Mouse (Mus musculus): Measurements from ENCODE around the gene Serpini1. TPM values are rescaled to one million over a fixed set of nuclear protein-coding genes. Genes with fewer than 3 reads are reported as not detected.
A peak's percentile ranks its signal among the peaks of the same experiment; 100 is the strongest.

Gene Serpini1
- total and polyA plus RNA-seq, 2 experiments from 2014 or later, result 112 to 117 TPM

DNA sequence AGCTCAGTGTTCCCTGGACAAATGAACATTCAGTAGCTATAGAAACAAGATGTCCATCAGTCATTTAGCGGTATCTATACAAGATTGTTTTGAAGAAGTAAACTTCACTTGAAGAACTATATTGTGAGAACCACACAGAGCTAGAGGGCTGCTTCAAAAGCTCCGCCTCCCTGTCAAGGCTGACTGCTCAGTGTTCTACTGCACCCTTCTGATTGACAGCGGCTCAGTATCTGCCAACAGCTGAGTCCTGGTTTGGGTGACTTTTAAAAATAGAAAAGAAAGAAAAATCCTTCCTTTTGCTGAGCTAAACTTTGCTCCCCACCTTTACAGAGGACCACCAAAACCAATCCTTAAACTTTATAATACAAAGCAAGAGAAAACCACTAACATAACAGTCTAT is 14.5 kb upstream of the Serpini1 start:
- Histone ChIP-seq H3K4me3 (ENCODE audit: low read depth, low read length) (no peak overlapping the region), H3K4me2 (ENCODE audit: low read depth) (no peak overlapping the region), H3K27me3 (ENCODE audit: insufficient read depth, low read length) (no peaks in the 10 kb centered on the region), H3K9me3 (ENCODE audit: low read length) (no peaks in the 10 kb centered on the region), H3K27ac (ENCODE audit: low read depth, low read length) (no peak overlapping the region), H3K9ac (no peak overlapping the region), H3K36me3 (ENCODE audit: insufficient read depth) (peaks cover 10% of the 10 kb centered on the region), H3K4me1 (ENCODE audit: insufficient read depth) (no peaks in the 10 kb centered on the region)
- ATAC-seq, result no peak
- DNase-seq, result no peak
- WGBS, result 72% methylated on average over 3 of the region's 3 CpGs
- no peak for TF ChIP-seq CTCF (IDR thresholded peaks at IDR 0.05; ENCODE audit: low read depth)

DNA sequence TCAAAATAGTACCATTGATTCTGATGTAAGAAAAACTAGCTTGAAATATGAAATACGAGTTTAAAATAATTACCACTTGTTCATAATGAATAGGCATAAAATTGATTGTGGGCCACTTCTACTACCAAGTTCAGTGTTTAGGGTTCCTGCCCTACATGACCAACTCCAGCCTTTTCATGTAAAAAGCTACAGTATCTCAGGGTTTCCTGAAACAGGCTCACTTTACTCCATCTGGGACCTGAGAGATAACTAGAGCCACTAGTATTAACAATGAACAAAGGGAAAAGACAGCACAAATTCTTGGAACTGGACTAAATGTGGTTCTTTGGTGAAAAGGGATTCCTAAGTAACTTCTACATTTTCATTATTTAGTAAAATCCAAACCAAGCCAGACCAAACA is 13.1 kb upstream of the Serpini1 start:
- no peak for ATAC-seq
- Histone ChIP-seq H3K9me3 (ENCODE audit: low read length) (no peaks in the 10 kb centered on the region), H3K36me3 (ENCODE audit: insufficient read depth) (peaks cover 5% of the 10 kb centered on the region), H3K4me3 (ENCODE audit: low read depth, low read length) (no peak overlapping the region), H3K9ac (no peak overlapping the region), H3K4me2 (ENCODE audit: low read depth) (no peak overlapping the region), H3K27me3 (ENCODE audit: insufficient read depth, low read length) (no peaks in the 10 kb centered on the region), H3K27ac (ENCODE audit: low read depth, low read length) (no peak overlapping the region), H3K4me1 (ENCODE audit: insufficient read depth) (no peaks in the 10 kb centered on the region)
- no peak for TF ChIP-seq CTCF (IDR thresholded peaks at IDR 0.05; ENCODE audit: low read depth)
- 89% methylated on average over 1 of the region's 1 CpGs for WGBS
- no peak for DNase-seq

DNA sequence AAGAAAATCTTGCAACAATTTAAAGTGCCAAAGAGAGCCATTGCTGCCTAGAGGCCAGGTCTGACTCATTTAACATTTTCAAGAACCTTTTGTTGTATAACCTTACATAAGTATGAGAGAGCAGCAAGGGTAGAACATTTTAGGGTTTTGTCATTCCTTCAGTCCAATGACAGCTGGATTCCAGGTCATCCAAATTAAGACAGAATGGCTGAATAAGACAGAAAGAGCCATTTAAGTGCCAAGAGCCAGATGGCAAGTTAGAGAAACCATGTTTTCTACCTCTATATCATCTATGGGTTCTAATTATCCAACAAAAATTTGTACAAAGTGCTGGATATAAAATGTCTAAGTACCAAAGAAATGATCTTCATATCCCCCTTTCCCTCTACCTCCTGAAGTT is 6.1 kb upstream of the Serpini1 start:
- no peaks in the 10 kb centered on the region for H3K36me3 ChIP-seq (ENCODE audit: insufficient read depth)
- no peak overlapping the region for H3K4me3 ChIP-seq (ENCODE audit: low read depth, low read length)
- TF ChIP-seq CTCF (IDR thresholded peaks at IDR 0.05; ENCODE audit: low read depth), result no peak
- 0 out of 2 replicates have a peak, but pooled peaks cover 3% of the 10 kb centered on the region for H3K4me1 ChIP-seq (ENCODE audit: insufficient read depth)
- H3K27me3 ChIP-seq (ENCODE audit: insufficient read depth, low read length), result no peaks in the 10 kb centered on the region
- DNase-seq (no peak), ATAC-seq (no peak)
- H3K9me3 ChIP-seq (ENCODE audit: low read length), result no peaks in the 10 kb centered on the region
- no peak overlapping the region for H3K9ac ChIP-seq
- H3K4me2 ChIP-seq (ENCODE audit: low read depth), result no peak overlapping the region
- H3K27ac ChIP-seq (ENCODE audit: low read depth, low read length), result no peak overlapping the region

DNA sequence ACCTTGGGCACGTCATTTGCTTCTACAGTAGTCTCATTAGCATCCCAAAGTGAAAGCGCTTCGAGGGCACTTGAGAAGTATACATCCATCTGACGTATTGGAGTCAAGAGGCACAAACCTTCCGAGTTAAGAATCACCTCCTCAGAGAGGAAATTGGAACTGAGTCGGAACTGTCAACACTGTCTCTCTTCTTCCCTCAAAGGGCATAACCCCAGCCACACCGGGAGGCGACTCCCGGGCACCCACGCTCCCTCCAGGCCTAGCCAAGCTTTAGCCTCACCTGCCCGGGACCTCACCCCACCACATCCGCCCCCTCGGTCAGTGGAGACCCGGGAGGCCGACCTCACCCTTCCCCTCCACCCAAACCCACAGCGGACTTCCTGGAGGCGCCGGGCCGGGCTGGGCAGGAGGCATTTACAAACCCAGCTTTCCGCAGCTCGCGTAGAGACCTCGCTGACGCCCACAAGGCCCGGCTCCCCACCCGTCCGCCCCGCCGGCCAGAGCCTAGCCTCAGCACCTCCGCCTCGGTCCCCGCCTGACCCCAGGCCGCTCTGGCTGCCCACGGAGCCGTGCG is 1.1 kb upstream of the Serpini1 start:
- WGBS, result under 1% methylated on average over 36 of the region's 36 CpGs
- TF ChIP-seq CTCF (IDR thresholded peaks at IDR 0.05; ENCODE audit: low read depth), result no peak
- Histone ChIP-seq H3K4me1 (ENCODE audit: insufficient read depth) (0 out of 2 replicates have a peak, but pooled peaks cover 3% of the 10 kb centered on the region), H3K4me2 (ENCODE audit: low read depth) (peak overlapping the region; percentile 63), H3K4me3 (ENCODE audit: low read depth, low read length) (peak overlapping the region; percentile 75), H3K9ac (peak overlapping the region; percentile 76), H3K36me3 (ENCODE audit: insufficient read depth) (no peaks in the 10 kb centered on the region), H3K27me3 (ENCODE audit: insufficient read depth, low read length) (no peaks in the 10 kb centered on the region), H3K27ac (ENCODE audit: low read depth, low read length) (peak overlapping the region; percentile 75), H3K9me3 (ENCODE audit: low read length) (no peaks in the 10 kb centered on the region)
- ATAC-seq (peak; percentile 5), DNase-seq (peak; percentile 20)

DNA sequence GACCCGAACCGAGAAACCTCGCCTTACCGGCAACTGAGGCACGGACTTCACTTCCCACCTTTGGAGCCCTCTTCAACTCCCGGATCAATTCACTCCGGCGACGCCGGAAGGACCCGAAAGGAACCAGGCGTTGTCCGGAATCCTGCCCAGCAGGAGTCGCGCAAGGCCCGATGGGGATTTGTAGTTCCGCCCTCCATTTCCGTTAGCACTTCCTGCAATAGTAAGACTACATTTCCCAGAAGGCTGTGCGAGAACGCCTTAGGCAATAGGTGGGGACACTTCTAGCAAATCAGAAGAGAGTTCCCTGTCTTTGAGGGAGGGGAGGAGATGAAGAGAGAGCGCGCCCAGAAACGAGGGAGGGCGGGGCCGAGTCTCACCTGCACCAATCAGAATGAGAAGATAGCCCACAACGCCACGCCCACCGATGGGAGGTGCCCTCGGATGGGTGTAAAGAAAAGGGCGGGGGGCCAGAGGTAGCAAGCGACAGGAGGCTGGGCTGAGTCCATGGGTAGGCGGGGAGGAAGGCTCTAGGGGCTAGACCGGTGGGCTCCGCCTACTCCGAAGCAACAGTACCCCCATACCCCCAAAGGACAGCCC is 554 bp upstream of the Serpini1 start, which contains the start of gene Pdcd10:
TSS of gene Pdcd10 (minus strand) at position 162 of the 597 bp plus-strand sequence.
- Histone ChIP-seq H3K4me1 (ENCODE audit: insufficient read depth) (0 out of 2 replicates have a peak, but pooled peaks cover 3% of the 10 kb centered on the region), H3K9me3 (ENCODE audit: low read length) (no peaks in the 10 kb centered on the region), H3K4me2 (ENCODE audit: low read depth) (peak within 1 kb of the TSS; percentile 63), H3K27me3 (ENCODE audit: insufficient read depth, low read length) (no peaks in the 10 kb centered on the region), H3K36me3 (ENCODE audit: insufficient read depth) (no peaks in the 10 kb centered on the region), H3K9ac (peak within 1 kb of the TSS; percentile 76), H3K4me3 (ENCODE audit: low read depth, low read length) (peak within 1 kb of the TSS; percentile 75), H3K27ac (ENCODE audit: low read depth, low read length) (peak within 1 kb of the TSS; percentile 83)
- peak; percentile 95 for ATAC-seq
- WGBS, result under 1% methylated on average over 35 of the region's 35 CpGs
- TF ChIP-seq CTCF (IDR thresholded peaks at IDR 0.05; ENCODE audit: low read depth), result peak; percentile 55
- peak; percentile 99 for DNase-seq

DNA sequence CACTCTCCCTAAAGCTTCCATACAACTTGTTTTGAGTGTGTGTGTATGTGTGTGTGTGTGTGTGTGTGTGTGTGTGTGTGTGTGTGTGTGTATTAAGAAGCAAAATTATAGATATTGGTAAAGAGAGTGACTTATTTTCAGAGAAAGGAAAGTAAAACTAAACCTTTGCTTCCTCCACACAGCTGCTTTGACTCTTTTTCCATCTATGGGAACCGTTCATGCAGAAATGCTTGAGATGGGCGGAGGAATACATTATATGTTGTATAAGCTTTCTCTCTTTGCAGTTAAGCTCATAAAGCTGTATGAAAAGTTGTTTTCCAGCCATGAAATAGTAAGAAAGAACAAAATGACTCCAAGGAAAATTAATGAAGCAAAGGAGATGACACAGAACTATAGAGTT is 16.7 kb downstream of the Serpini1 start:
- ATAC-seq, result no peak
- H3K4me3 ChIP-seq (ENCODE audit: low read depth, low read length), result no peak overlapping the region
- H3K27ac ChIP-seq (ENCODE audit: low read depth, low read length), result no peak overlapping the region
- H3K9me3 ChIP-seq (ENCODE audit: low read length), result no peaks in the 10 kb centered on the region
- H3K4me1 ChIP-seq (ENCODE audit: insufficient read depth), result no peaks in the 10 kb centered on the region
- H3K9ac ChIP-seq, result no peak overlapping the region
- H3K36me3 ChIP-seq (ENCODE audit: insufficient read depth), result no peaks in the 10 kb centered on the region
- H3K27me3 ChIP-seq (ENCODE audit: insufficient read depth, low read length), result no peaks in the 10 kb centered on the region
- WGBS, result 75% methylated on average over 2 of the region's 2 CpGs
- no peak for DNase-seq
- no peak overlapping the region for H3K4me2 ChIP-seq (ENCODE audit: low read depth)
- TF ChIP-seq CTCF (IDR thresholded peaks at IDR 0.05; ENCODE audit: low read depth), result no peak

DNA sequence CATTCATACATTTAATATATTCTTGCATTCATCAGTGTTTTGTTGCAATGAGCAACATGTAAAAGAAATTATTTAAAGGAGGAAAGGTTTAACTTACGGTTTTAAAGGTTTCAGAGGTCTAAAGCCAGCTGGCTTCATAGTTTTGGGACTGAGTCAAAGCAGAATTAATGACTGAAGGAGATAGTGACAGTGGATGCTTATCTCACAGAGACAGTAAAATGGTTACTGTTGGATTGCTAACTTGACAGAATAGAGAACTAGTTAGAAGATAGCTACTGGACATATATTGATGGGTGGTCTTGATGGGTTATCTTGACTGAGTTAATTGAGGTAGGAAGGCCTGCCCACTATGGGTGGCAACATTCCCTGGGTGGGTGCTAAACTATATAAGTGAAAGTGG is 18.2 kb downstream of the Serpini1 start:
- ATAC-seq (no peak), DNase-seq (no peak)
- Histone ChIP-seq H3K9me3 (ENCODE audit: low read length) (no peaks in the 10 kb centered on the region), H3K4me1 (ENCODE audit: insufficient read depth) (no peaks in the 10 kb centered on the region), H3K27me3 (ENCODE audit: insufficient read depth, low read length) (no peaks in the 10 kb centered on the region), H3K4me3 (ENCODE audit: low read depth, low read length) (no peak overlapping the region), H3K36me3 (ENCODE audit: insufficient read depth) (no peaks in the 10 kb centered on the region), H3K9ac (no peak overlapping the region), H3K27ac (ENCODE audit: low read depth, low read length) (no peak overlapping the region), H3K4me2 (ENCODE audit: low read depth) (no peak overlapping the region)
- 84% methylated on average over 1 of the region's 1 CpGs for WGBS
- TF ChIP-seq CTCF (IDR thresholded peaks at IDR 0.05; ENCODE audit: low read depth), result no peak
